Mouse (Mus musculus): ENCODE measurements around the gene Uqcc2.

- no peak for TF ChIP-seq CTCF (IDR thresholded peaks at IDR 0.05; ENCODE audit: borderline replicate concordance, extremely low read depth, insufficient read depth, insufficient read length)
- TF ChIP-seq POLR2A (IDR thresholded peaks at IDR 0.05; ENCODE audit: borderline replicate concordance, extremely low read depth, insufficient read depth, insufficient read length, poor library complexity, severe bottlenecking): no peak
These were observed 6.5 kb upstream of the Uqcc2 start for GRCm38 (mm10) chr17:27140262-27140661.
